Mouse (Mus musculus) kidney, adult 2 months (tissue): ENCODE results near the gene Parp1.

Source experiments
- CTCF ChIP-seq: fragments of 200-500 bp; conservative IDR thresholded peaks from 2 replicates; pipeline ENCODE4 v1.5.1; 2011; ENCODE audit warnings: low read depth, mild to moderate bottlenecking, control low read depth, low read length, moderate library complexity, mixed read lengths; ENCODE audit not compliant: insufficient read depth, insufficient read length
- POLR2A ChIP-seq: fragments of 200-500 bp; IDR thresholded peaks from one replicate; pipeline ENCODE4 v1.6.1; 2011; ENCODE audit warnings: low read depth, low read length, control low read depth

- TF ChIP-seq CTCF (no peak), POLR2A (no peak)
These were observed 3.4 kb downstream of the Parp1 start for GRCm38 (mm10) chr1:180572154-180572553.
